Mouse (Mus musculus): ENCODE data around the gene Usb1. TPM values are rescaled to one million over a fixed set of nuclear protein-coding genes. Genes with fewer than 3 reads are reported as not detected.
A peak's percentile ranks its signal among the peaks of the same experiment; 100 is the strongest.

Usb1 gene
- polyA plus RNA-seq, 1 experiment from 2014 or later = 42.9 TPM

- H3K36me3 ChIP-seq (ENCODE audit: insufficient read depth, low read length) = no peaks in the 10 kb centered on the region
- H3K4me1 ChIP-seq (replicated peaks; ENCODE audit: insufficient read depth, low read length) = no peaks in the 10 kb centered on the region
- WGBS = 49% methylated on average over 6 of the region's 6 CpGs
- H3K9me3 ChIP-seq (replicated peaks; ENCODE audit: low read length) = no peaks in the 10 kb centered on the region
- TF ChIP-seq CTCF (IDR thresholded peaks at IDR 0.05; ENCODE audit: low read depth) = no peak
- no peak for DNase-seq (ENCODE audit: low spot score)
- no peak within 1 kb of the TSS for H3K4me3 ChIP-seq (replicated peaks; ENCODE audit: low read depth, low read length)
- no peak within 1 kb of the TSS for H3K27ac ChIP-seq
- no peak within 1 kb of the TSS for H3K4me2 ChIP-seq (ENCODE audit: low read length)
- no peak for ATAC-seq (replicated peaks; ENCODE audit: low FRiP score, low read depth)
- H3K9ac ChIP-seq (ENCODE audit: low read depth, low read length) = no peak within 1 kb of the TSS
- H3K27me3 ChIP-seq (ENCODE audit: insufficient read depth, low read length) = no peaks in the 10 kb centered on the region
Observed at GRCm38 (mm10) chr8:95306431-95306830, 25.7 kb upstream of the Usb1 start, which contains the start of gene Cngb1. TSS of gene Cngb1 (minus strand) at chr8:95306585.

GRCm38 (mm10) chr8:95310342-95310970, 21.6 kb upstream of the Usb1 start, which contains the start of gene Tepp:
TSS of gene Tepp (plus strand) at chr8:95310566.
- no peak for TF ChIP-seq CTCF (IDR thresholded peaks at IDR 0.05; ENCODE audit: low read depth)
- Histone ChIP-seq H3K4me1 (replicated peaks; ENCODE audit: insufficient read depth, low read length) (no peaks in the 10 kb centered on the region), H3K9ac (ENCODE audit: low read depth, low read length) (no peak within 1 kb of the TSS), H3K4me3 (replicated peaks; ENCODE audit: low read depth, low read length) (no peak within 1 kb of the TSS), H3K4me2 (ENCODE audit: low read length) (no peak within 1 kb of the TSS), H3K27ac (no peak within 1 kb of the TSS), H3K36me3 (ENCODE audit: insufficient read depth, low read length) (no peaks in the 10 kb centered on the region), H3K9me3 (replicated peaks; ENCODE audit: low read length) (no peaks in the 10 kb centered on the region), H3K27me3 (ENCODE audit: insufficient read depth, low read length) (no peaks in the 10 kb centered on the region)
- ATAC-seq (replicated peaks; ENCODE audit: low FRiP score, low read depth) = no peak
- WGBS = 42% methylated on average over 6 of the region's 6 CpGs
- no peak for DNase-seq (ENCODE audit: low spot score)

- Histone ChIP-seq H3K27me3 (ENCODE audit: insufficient read depth, low read length) (no peaks in the 10 kb centered on the region), H3K4me3 (replicated peaks; ENCODE audit: low read depth, low read length) (no peak overlapping the region), H3K27ac (no peak overlapping the region), H3K36me3 (ENCODE audit: insufficient read depth, low read length) (no peaks in the 10 kb centered on the region), H3K4me1 (replicated peaks; ENCODE audit: insufficient read depth, low read length) (no peaks in the 10 kb centered on the region), H3K9ac (ENCODE audit: low read depth, low read length) (no peak overlapping the region), H3K4me2 (ENCODE audit: low read length) (no peak overlapping the region), H3K9me3 (replicated peaks; ENCODE audit: low read length) (no peaks in the 10 kb centered on the region)
- no peak for DNase-seq (ENCODE audit: low spot score)
- peak; percentile 36; the same call in 1 of the 2 replicates for TF ChIP-seq CTCF (IDR thresholded peaks at IDR 0.05; ENCODE audit: low read depth)
- no peak for ATAC-seq (replicated peaks; ENCODE audit: low FRiP score, low read depth)
- 70% methylated on average over 18 of the region's 18 CpGs for WGBS
Observed at GRCm38 (mm10) chr8:95312836-95313235, 19.2 kb upstream of the Usb1 start.

- Histone ChIP-seq H3K4me2 (ENCODE audit: low read length) (no peak overlapping the region), H3K9ac (ENCODE audit: low read depth, low read length) (no peak overlapping the region), H3K27ac (no peak overlapping the region), H3K4me3 (replicated peaks; ENCODE audit: low read depth, low read length) (no peak overlapping the region), H3K27me3 (ENCODE audit: insufficient read depth, low read length) (no peaks in the 10 kb centered on the region), H3K9me3 (replicated peaks; ENCODE audit: low read length) (no peaks in the 10 kb centered on the region), H3K4me1 (replicated peaks; ENCODE audit: insufficient read depth, low read length) (no peaks in the 10 kb centered on the region), H3K36me3 (ENCODE audit: insufficient read depth, low read length) (no peaks in the 10 kb centered on the region)
- no peak for DNase-seq (ENCODE audit: low spot score)
- 84% methylated on average over 6 of the region's 6 CpGs for WGBS
- no peak for TF ChIP-seq CTCF (IDR thresholded peaks at IDR 0.05; ENCODE audit: low read depth)
- no peak for ATAC-seq (replicated peaks; ENCODE audit: low FRiP score, low read depth)
Observed at GRCm38 (mm10) chr8:95313857-95314256, 18.2 kb upstream of the Usb1 start.

GRCm38 (mm10) chr8:95314707-95315106, 17.4 kb upstream of the Usb1 start:
- Histone ChIP-seq H3K4me2 (ENCODE audit: low read length) (no peak overlapping the region), H3K4me3 (replicated peaks; ENCODE audit: low read depth, low read length) (no peak overlapping the region), H3K36me3 (ENCODE audit: insufficient read depth, low read length) (no peaks in the 10 kb centered on the region), H3K9ac (ENCODE audit: low read depth, low read length) (no peak overlapping the region), H3K27ac (no peak overlapping the region), H3K9me3 (replicated peaks; ENCODE audit: low read length) (no peaks in the 10 kb centered on the region), H3K27me3 (ENCODE audit: insufficient read depth, low read length) (no peaks in the 10 kb centered on the region), H3K4me1 (replicated peaks; ENCODE audit: insufficient read depth, low read length) (no peaks in the 10 kb centered on the region)
- ATAC-seq (replicated peaks; ENCODE audit: low FRiP score, low read depth) (no peak), DNase-seq (ENCODE audit: low spot score) (no peak)
- 59% methylated on average over 2 of the region's 2 CpGs for WGBS
- no peak for TF ChIP-seq CTCF (IDR thresholded peaks at IDR 0.05; ENCODE audit: low read depth)

GRCm38 (mm10) chr8:95315350-95315749, 16.7 kb upstream of the Usb1 start:
- 79% methylated on average over 1 of the region's 1 CpGs for WGBS
- no peak overlapping the region for H3K27ac ChIP-seq
- ATAC-seq (replicated peaks; ENCODE audit: low FRiP score, low read depth) (0 out of 2 replicates have a peak, but pooled peaks have one; percentile 52), DNase-seq (ENCODE audit: low spot score) (no peak)
- no peaks in the 10 kb centered on the region for H3K36me3 ChIP-seq (ENCODE audit: insufficient read depth, low read length)
- H3K9ac ChIP-seq (ENCODE audit: low read depth, low read length) = no peak overlapping the region
- no peak overlapping the region for H3K4me3 ChIP-seq (replicated peaks; ENCODE audit: low read depth, low read length)
- H3K27me3 ChIP-seq (ENCODE audit: insufficient read depth, low read length) = no peaks in the 10 kb centered on the region
- no peaks in the 10 kb centered on the region for H3K9me3 ChIP-seq (replicated peaks; ENCODE audit: low read length)
- no peak overlapping the region for H3K4me2 ChIP-seq (ENCODE audit: low read length)
- H3K4me1 ChIP-seq (replicated peaks; ENCODE audit: insufficient read depth, low read length) = 0 out of 2 replicates have a peak, but pooled peaks cover 3% of the 10 kb centered on the region
- TF ChIP-seq CTCF (IDR thresholded peaks at IDR 0.05; ENCODE audit: low read depth) = no peak
